Mouse (Mus musculus) forebrain, embryonic 12.5 days (tissue): Measurements from ENCODE around the gene Fam118b. TPM values are rescaled to one million over a fixed set of nuclear protein-coding genes. Genes with fewer than 3 reads are reported as not detected.
A peak's percentile ranks its signal among the peaks of the same experiment; 100 is the strongest.

Source experiments
- ATAC-seq: fragments of 200-750 bp; cut with Nextera tagmentation; 2 replicates; pipeline ENCODE4 v1.8.0; 2017; ENCODE audit warnings: moderate TSS enrichment; ENCODE audit not compliant: low FRiP score
- H3K27ac ChIP-seq: fragments of 300-500 bp; sonication (generic); 2 replicates; pipeline ENCODE4 v1.5.1; 2016; ENCODE audit warnings: mild to moderate bottlenecking
- H3K27me3 ChIP-seq: fragments of 300-500 bp; sonication (generic); 2 replicates; pipeline ENCODE4 v1.6.1; 2016; ENCODE audit warnings: mild to moderate bottlenecking
- H3K36me3 ChIP-seq: fragments of 300-500 bp; sonication (generic); replicated peaks from 2 replicates; pipeline ENCODE4 v1.6.1; 2016; ENCODE audit warnings: mild to moderate bottlenecking
- H3K4me1 ChIP-seq: fragments of 300-500 bp; sonication (generic); 2 replicates; pipeline ENCODE4 v1.6.1; 2016
- H3K4me2 ChIP-seq: fragments of 300-500 bp; sonication (generic); 2 replicates; pipeline ENCODE4 v1.6.1; 2016; ENCODE audit warnings: mild to moderate bottlenecking, moderate library complexity
- H3K4me3 ChIP-seq: fragments of 300-500 bp; sonication (generic); replicated peaks from 2 replicates; pipeline ENCODE4 v1.5.1; 2016; ENCODE audit warnings: mild to moderate bottlenecking
- H3K9ac ChIP-seq: fragments of 300-500 bp; sonication (generic); 2 replicates; pipeline ENCODE4 v1.6.1; 2016; ENCODE audit warnings: mild to moderate bottlenecking
- H3K9me3 ChIP-seq: fragments of 300-500 bp; sonication (generic); 2 replicates; pipeline ENCODE4 v1.6.1; 2016
- WGBS: fragments of 180-500 bp; shearing (Covaris S2); methylation state at CpG from one replicate; pipeline ENCODE4 v1.1.7; 2016; 5-methylcytosine and 5-hydroxymethylcytosine counted together
- polyA plus RNA-seq: library from polyadenylated mRNA; unstranded; fragments of >200 nt; fragmentation: Nextera tagmentation; extraction: Ambion mirVana; gene quantifications from 2 replicates; pipeline ENCODE4 v1.2.1, GENCODE M21; 2016

Gene Fam118b
- polyA plus RNA-seq, 1 experiment from 2014 or later, result 73.9 TPM

- Histone ChIP-seq H3K9me3 (no peaks in the 10 kb centered on the region), H3K27ac (no peak overlapping the region), H3K4me1 (no peaks in the 10 kb centered on the region), H3K9ac (no peak overlapping the region), H3K4me2 (no peak overlapping the region), H3K27me3 (no peaks in the 10 kb centered on the region), H3K36me3 (peaks cover 7% of the 10 kb centered on the region; the same call in 1 of the 2 replicates), H3K4me3 (no peak overlapping the region)
- WGBS, result 93% methylated on average over 7 of the region's 7 CpGs
- no peak for ATAC-seq
Observed at GRCm38 (mm10) chr9:35257365-35257764, 10.2 kb downstream of the Fam118b start.

DNA sequence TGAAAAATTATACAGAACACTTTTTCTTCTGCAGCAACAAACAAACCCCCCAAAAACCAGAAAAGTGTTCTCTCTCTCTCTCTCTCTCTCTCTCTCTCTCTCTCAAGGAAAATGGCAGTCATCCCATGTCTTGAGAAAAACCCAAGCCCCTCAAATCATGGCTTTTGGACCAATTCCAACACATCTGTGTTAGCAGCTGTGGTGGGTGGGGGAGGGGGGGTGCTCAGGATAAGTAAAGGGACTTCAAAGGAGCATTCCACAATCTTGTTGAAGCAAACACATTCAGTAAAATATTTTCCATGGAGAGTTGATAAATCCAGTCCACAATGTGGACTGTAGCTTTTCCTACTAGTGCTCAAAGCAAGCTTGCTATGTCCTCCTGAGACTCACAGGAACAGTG lies 18.1 kb downstream of the Fam118b start:
- no peak overlapping the region for H3K9ac ChIP-seq
- H3K36me3 ChIP-seq, result 0 out of 2 replicates have a peak, but pooled peaks cover 3% of the 10 kb centered on the region
- no peak overlapping the region for H3K4me2 ChIP-seq
- no peak overlapping the region for H3K27ac ChIP-seq
- no peaks in the 10 kb centered on the region for H3K9me3 ChIP-seq
- no peaks in the 10 kb centered on the region for H3K4me1 ChIP-seq
- no peak for ATAC-seq
- no peaks in the 10 kb centered on the region for H3K27me3 ChIP-seq
- H3K4me3 ChIP-seq, result no peak overlapping the region

DNA sequence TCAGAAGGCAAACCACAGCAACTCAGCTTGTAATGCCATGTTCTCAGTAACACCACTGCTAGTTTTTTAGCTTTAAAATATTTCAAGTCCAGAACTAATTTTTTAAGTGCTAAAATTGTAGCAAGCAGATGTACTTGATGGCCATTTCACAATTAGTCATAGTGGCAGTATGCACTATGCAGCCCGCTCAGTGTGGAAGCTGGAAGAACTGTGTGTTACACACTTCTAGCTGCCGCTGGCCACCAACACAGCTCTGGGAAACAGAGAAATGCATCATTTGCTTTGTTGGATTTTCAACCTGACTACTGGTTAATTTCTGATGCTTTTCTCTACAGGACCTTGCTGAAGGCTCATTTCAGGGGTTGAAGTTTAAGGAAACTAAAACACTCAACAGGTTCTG lies 20.2 kb downstream of the Fam118b start:
- no peak for ATAC-seq
- H3K4me2 ChIP-seq, result no peak overlapping the region
- H3K4me3 ChIP-seq, result no peak overlapping the region
- WGBS, result over 99% methylated on average over 2 of the region's 2 CpGs
- peaks cover 4% of the 10 kb centered on the region; the same call in 1 of the 2 replicates for H3K36me3 ChIP-seq
- no peaks in the 10 kb centered on the region for H3K9me3 ChIP-seq
- H3K27ac ChIP-seq, result no peak overlapping the region
- H3K9ac ChIP-seq, result no peak overlapping the region
- no peaks in the 10 kb centered on the region for H3K4me1 ChIP-seq
- no peaks in the 10 kb centered on the region for H3K27me3 ChIP-seq

GRCm38 (mm10) chr9:35239734-35240133 lies 27.9 kb downstream of the Fam118b start:
- no peaks in the 10 kb centered on the region for H3K27me3 ChIP-seq
- H3K4me1 ChIP-seq, result no peaks in the 10 kb centered on the region
- no peak for ATAC-seq
- no peak overlapping the region for H3K9ac ChIP-seq
- H3K36me3 ChIP-seq, result peaks cover 10% of the 10 kb centered on the region
- 83% methylated on average over 1 of the region's 1 CpGs for WGBS
- H3K4me2 ChIP-seq, result no peak overlapping the region
- no peak overlapping the region for H3K4me3 ChIP-seq
- no peaks in the 10 kb centered on the region for H3K9me3 ChIP-seq
- no peak overlapping the region for H3K27ac ChIP-seq

DNA sequence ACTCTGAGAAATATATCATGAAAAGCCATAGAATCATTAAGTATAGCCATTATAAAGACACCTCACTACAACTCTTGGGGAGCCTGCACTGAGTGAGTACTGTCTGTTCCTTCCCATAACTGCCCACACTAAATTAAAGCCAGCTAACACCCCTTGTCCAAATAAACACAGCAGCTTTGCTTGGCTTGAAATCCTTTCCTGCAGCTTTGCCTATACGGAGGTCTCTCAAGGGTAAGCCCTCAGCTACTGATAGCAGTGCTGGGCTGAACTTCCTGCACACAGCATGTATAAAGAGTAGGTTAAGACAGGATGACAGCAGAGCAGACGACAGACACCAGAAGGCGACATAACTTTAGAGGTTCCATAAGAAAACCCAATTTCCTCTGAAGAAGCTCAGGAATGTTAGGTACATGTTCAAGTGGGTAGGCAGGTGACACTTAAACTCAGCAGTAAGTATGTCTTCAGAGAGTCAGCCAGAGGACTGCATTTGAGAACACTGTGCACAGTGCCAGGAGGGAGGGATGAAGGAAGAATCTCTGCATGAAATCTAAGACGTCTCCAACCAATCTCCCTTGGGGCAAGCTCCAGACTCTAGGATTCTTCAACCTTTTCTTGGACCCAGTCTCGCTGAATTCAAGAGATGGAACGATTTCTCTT lies 28.6 kb downstream of the Fam118b start:
- no peak for ATAC-seq
- H3K9ac ChIP-seq, result no peak overlapping the region
- no peaks in the 10 kb centered on the region for H3K4me1 ChIP-seq
- no peaks in the 10 kb centered on the region for H3K9me3 ChIP-seq
- H3K36me3 ChIP-seq, result peaks cover 14% of the 10 kb centered on the region
- H3K27ac ChIP-seq, result no peak overlapping the region
- no peak overlapping the region for H3K4me2 ChIP-seq
- H3K27me3 ChIP-seq, result no peaks in the 10 kb centered on the region
- 92% methylated on average over 6 of the region's 6 CpGs for WGBS
- H3K4me3 ChIP-seq, result no peak overlapping the region

GRCm38 (mm10) chr9:35238371-35238770 lies 29.2 kb downstream of the Fam118b start:
- Histone ChIP-seq H3K4me2 (no peak overlapping the region), H3K4me1 (no peaks in the 10 kb centered on the region), H3K9ac (no peak overlapping the region), H3K27me3 (no peaks in the 10 kb centered on the region), H3K36me3 (peaks cover 18% of the 10 kb centered on the region), H3K4me3 (no peak overlapping the region), H3K27ac (no peak overlapping the region), H3K9me3 (no peaks in the 10 kb centered on the region)
- WGBS, result 94% methylated on average over 1 of the region's 1 CpGs
- no peak for ATAC-seq

DNA sequence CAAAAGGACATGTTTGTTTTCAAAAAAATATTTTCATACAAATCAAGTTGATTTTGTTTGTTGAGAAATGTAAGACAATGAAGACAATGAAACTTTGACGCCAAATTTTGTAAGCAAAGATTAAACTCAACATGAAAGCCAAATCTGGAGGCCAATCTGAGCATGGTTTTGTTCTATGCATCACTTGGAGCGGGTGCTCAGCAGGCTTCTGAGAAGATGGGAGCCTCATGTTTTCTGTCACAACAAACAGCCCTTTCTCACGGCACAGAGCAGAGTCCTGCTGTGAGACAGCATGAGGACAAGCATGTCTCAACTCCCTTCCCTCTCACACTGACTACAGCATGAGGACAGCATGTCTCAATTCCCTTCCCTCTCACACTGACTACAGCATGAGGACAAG lies 31.6 kb downstream of the Fam118b start:
- H3K4me2 ChIP-seq, result no peak overlapping the region
- ATAC-seq, result no peak
- H3K4me3 ChIP-seq, result no peak overlapping the region
- H3K9me3 ChIP-seq, result no peaks in the 10 kb centered on the region
- H3K27me3 ChIP-seq, result no peaks in the 10 kb centered on the region
- H3K36me3 ChIP-seq, result peaks cover 28% of the 10 kb centered on the region
- no peak overlapping the region for H3K27ac ChIP-seq
- no peaks in the 10 kb centered on the region for H3K4me1 ChIP-seq
- 58% methylated on average over 3 of the region's 3 CpGs for WGBS
- H3K9ac ChIP-seq, result no peak overlapping the region

- 93% methylated on average over 3 of the region's 3 CpGs for WGBS
- ATAC-seq, result no peak
- Histone ChIP-seq H3K27ac (no peak overlapping the region), H3K9ac (no peak overlapping the region), H3K4me2 (no peak overlapping the region), H3K4me3 (no peak overlapping the region), H3K27me3 (no peaks in the 10 kb centered on the region), H3K4me1 (no peaks in the 10 kb centered on the region), H3K36me3 (peaks cover 36% of the 10 kb centered on the region), H3K9me3 (no peaks in the 10 kb centered on the region)
Observed at GRCm38 (mm10) chr9:35228671-35229070, 38.9 kb downstream of the Fam118b start.

DNA sequence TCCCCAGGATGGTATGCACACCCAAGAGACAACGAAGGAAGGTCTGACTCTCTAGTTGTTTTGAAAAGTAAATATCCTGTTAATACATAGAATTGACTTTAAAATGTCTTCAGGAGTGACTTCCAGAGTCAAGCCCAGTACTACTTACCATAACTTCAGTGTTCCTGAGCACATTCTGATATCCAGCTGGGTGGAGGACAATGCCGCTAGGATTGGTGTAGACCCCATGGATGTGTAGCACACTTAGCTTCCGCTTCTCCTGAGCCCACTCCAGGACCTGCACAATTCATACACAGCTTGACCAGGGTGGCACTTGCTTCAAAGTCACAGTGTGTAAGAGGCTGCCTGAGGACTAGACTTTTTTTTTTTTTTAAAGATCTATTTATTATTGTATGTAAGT lies 44.1 kb downstream of the Fam118b start:
- H3K4me3 ChIP-seq, result no peak overlapping the region
- H3K4me1 ChIP-seq, result no peaks in the 10 kb centered on the region
- H3K9ac ChIP-seq, result no peak overlapping the region
- no peak for ATAC-seq
- no peaks in the 10 kb centered on the region for H3K27me3 ChIP-seq
- peaks cover 59% of the 10 kb centered on the region for H3K36me3 ChIP-seq
- no peak overlapping the region for H3K27ac ChIP-seq
- H3K4me2 ChIP-seq, result no peak overlapping the region
- WGBS, result 93% methylated on average over 3 of the region's 3 CpGs
- no peaks in the 10 kb centered on the region for H3K9me3 ChIP-seq

DNA sequence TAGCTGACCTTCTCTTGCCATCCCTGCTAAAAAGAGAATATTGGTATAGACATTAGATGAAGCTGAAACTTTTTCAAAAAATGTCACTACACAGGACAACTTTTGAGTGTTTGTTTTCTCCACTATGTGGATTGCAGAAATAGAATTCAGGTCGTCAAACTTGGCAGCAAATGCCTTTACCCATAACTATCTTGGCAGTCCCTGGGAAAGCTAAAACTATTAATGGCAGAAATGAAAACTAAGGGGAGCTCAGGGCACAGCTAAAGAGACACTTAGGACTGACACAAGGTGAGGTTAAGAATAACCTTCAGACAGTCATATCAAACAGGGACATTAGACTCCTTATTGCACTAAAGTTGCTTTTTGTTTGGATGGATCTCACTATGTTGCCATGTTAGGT lies 49.6 kb downstream of the Fam118b start:
- Histone ChIP-seq H3K4me1 (no peaks in the 10 kb centered on the region), H3K36me3 (peaks cover 84% of the 10 kb centered on the region), H3K9ac (no peak overlapping the region), H3K4me2 (no peak overlapping the region), H3K27ac (no peak overlapping the region), H3K27me3 (no peaks in the 10 kb centered on the region), H3K4me3 (no peak overlapping the region), H3K9me3 (no peaks in the 10 kb centered on the region)
- ATAC-seq, result no peak
- 77% methylated on average over 1 of the region's 1 CpGs for WGBS

GRCm38 (mm10) chr9:35211573-35212511 lies 55.8 kb downstream of the Fam118b start:
- Histone ChIP-seq H3K9ac (peak overlapping the region; percentile 82), H3K4me2 (peak overlapping the region; percentile 73), H3K27ac (peak overlapping the region; percentile 65; the same call in 1 of the 2 replicates), H3K27me3 (no peaks in the 10 kb centered on the region), H3K36me3 (peaks cover 57% of the 10 kb centered on the region), H3K4me3 (peak overlapping the region; percentile 67), H3K9me3 (no peaks in the 10 kb centered on the region), H3K4me1 (peaks cover 18% of the 10 kb centered on the region)
- ATAC-seq, result no peak
- 36% methylated on average over 26 of the region's 26 CpGs for WGBS

DNA sequence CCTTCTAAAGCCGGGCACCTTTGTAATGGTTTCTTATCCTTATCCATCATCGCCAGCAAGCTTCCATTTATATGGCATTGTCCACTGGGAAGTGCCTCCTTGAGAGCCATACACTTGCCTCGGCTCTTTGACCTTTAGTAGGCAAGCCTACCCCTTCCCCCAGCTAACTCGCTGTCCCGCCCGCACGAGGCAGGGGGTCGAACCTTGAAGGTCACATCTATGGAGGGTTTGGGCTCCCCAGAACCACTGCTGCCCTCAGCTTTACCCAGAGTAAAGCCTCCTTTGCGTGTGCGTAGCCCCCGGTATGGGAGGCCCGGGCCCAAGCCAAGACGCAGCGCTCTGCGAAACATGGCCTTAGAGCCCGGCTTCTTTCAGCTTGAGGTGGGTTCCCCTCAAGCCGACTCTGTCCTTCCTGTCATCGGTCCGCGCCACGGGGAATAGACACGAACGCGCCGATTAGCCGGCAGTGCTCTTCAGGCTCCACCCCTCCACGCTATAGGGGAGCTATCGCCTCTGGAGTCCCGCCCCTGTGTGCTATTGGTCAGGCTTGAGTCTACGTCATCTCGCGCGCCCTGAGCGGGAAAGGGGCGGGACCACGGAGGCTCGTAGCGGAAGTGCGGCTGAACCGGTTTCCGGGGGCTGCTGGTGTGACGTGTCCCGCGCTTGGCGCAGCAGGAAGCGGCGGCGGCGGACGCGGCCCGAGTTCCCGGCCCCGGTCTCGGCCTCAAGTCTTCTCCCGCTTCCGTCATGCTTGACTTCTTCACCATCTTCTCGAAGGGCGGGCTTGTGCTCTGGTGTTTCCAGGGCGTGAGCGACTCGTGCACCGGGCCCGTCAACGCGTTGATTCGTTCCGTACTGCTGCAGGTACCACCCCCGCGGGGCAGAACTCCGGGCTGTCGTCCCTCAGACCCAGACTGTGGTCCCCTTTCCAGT lies 56.8 kb downstream of the Fam118b start, which contains the start of gene Foxred1:
Gene Foxred1 (minus strand): TSS at position 514 of the 933 bp plus-strand sequence.
- H3K4me3 ChIP-seq, result peak within 1 kb of the TSS; percentile 67
- H3K9ac ChIP-seq, result peak within 1 kb of the TSS; percentile 82
- peaks cover 18% of the 10 kb centered on the region for H3K4me1 ChIP-seq
- H3K4me2 ChIP-seq, result peak within 1 kb of the TSS; percentile 73
- H3K27ac ChIP-seq, result peak within 1 kb of the TSS; percentile 86
- WGBS, result under 1% methylated on average over 72 of the region's 72 CpGs
- no peaks in the 10 kb centered on the region for H3K27me3 ChIP-seq
- peak; percentile 100 for ATAC-seq
- no peaks in the 10 kb centered on the region for H3K9me3 ChIP-seq
- H3K36me3 ChIP-seq, result peaks cover 60% of the 10 kb centered on the region
